Mouse (Mus musculus) cerebellum, adult 2 months (tissue): Measurements from ENCODE around the gene Fbxl13. TPM values are rescaled to one million over a fixed set of nuclear protein-coding genes. Genes with fewer than 3 reads are reported as not detected.

Source experiments
- DNase-seq, 2 experiments: peaks; one replicate each; pipeline ENCODE4 v3.0.0; 2021
- H3K27ac ChIP-seq: fragments of 200-500 bp; 2 replicates; pipeline ENCODE4 v1.5.1; 2012; ENCODE audit warnings: low read length, control low read depth, inconsistent platforms; ENCODE audit not compliant: insufficient read depth
- H3K27me3 ChIP-seq: fragments of 200-500 bp; 2 replicates; pipeline ENCODE4 v1.6.1; 2012; ENCODE audit warnings: inconsistent platforms, mild to moderate bottlenecking, low read length, moderate library complexity; ENCODE audit not compliant: control insufficient read depth, insufficient read depth
- H3K4me1 ChIP-seq: fragments of 200-500 bp; 2 replicates; pipeline ENCODE4 v1.6.1; 2011; ENCODE audit warnings: low read length; ENCODE audit not compliant: control insufficient read depth, insufficient read depth
- H3K4me3 ChIP-seq: fragments of 200-500 bp; replicated peaks from 2 replicates; pipeline ENCODE3; 2011; ENCODE audit warnings: mild to moderate bottlenecking, low read depth, low read length, control low read depth; ENCODE audit not compliant: insufficient read depth
- CTCF ChIP-seq: fragments of 200-500 bp; IDR thresholded peaks from 2 replicates; pipeline ENCODE4 v1.5.1; 2011; ENCODE audit warnings: low read depth, mild to moderate bottlenecking, control low read depth, low read length, moderate library complexity, borderline replicate concordance; ENCODE audit not compliant: insufficient read depth
- POLR2A ChIP-seq: fragments of 200-500 bp; IDR thresholded peaks from 2 replicates; pipeline ENCODE4 v1.6.1; 2011; ENCODE audit warnings: low read length, control low read depth, borderline replicate concordance; ENCODE audit not compliant: insufficient read depth
- WGBS: fragments of 180-500 bp; shearing (Covaris S2); methylation state at CpG from one replicate; pipeline ENCODE4 v1.1.7; 2018; 5-methylcytosine and 5-hydroxymethylcytosine counted together
- polyA plus RNA-seq: library from polyadenylated mRNA; depleted of rRNA; stranded (reverse); fragments of >200 nt; gene quantifications from 2 replicates; pipeline ENCODE4 v1.2.3, GENCODE M21; 2012

The Fbxl13 gene
- polyA plus RNA-seq, 1 experiment = 0.21 TPM

DNA sequence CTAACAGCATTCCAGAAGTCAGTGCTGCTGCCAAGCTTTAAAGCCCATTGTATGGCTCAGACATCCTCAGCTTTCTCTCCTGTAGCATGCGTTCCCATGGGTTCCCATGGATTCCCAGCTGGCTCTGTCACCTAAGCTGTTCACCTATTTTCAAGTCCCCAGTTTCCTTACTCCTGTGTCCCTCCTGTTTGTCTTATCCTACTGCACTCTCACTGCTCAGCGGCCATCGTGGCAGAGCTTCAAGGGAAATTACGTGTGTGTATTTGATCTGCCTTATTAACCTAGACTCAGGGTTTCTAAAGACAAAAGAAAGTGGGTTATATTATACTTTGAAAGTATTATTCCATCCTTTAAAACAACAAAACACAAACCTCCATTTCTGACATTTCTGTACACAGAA, 156.3 kb downstream of the Fbxl13 start:
- 57% methylated on average over 4 of the region's 4 CpGs for WGBS
- peaks cover 3% of the 10 kb centered on the region; the same call in 1 of the 2 replicates for H3K4me1 ChIP-seq
- no peak for TF ChIP-seq CTCF
- no peak for TF ChIP-seq POLR2A
- H3K4me3 ChIP-seq = no peak overlapping the region
- no peak overlapping the region for H3K27ac ChIP-seq
- no peak for DNase-seq
- no peaks in the 10 kb centered on the region for H3K27me3 ChIP-seq

DNA sequence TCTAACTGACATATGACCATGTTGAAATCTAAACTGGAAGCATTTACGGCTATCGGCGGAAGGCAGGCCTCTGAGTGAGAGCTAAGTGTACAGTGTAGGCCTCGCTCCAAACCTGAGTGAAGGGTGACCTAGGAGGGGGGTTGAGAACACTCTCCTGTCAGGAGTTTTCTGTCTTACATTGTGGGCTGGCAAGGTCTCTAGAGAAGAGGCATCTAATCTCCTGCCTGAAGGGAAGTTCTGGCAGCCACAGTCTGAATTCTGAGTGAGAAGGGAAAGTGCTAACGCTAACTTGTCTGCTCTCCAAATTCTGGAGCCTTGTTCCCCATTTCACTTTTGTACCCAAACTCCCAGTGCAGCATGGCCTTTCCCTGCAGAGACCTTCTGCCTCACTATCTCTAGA, 156.9 kb downstream of the Fbxl13 start:
- peak; percentile 19 to 30 for DNase-seq

DNA sequence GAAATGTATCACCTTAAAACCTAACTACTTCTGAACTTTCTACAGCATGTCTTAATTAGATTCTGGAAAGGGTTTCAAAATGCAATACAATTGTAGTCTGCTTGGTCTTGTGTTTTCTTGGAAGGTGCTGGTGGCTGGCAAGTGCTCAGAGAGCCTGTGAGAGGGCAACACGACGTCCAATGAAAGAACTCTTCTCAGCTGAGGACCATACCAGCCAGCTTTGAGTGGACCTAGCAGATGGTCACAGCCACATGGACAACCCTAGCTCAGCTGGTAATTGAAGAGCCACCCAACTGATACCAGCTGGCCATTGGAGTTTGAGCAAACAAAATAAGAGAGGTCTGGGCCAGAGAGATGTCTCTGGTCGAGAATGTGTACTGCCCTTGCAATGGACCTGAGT, 157.7 kb downstream of the Fbxl13 start:
- no peaks in the 10 kb centered on the region for H3K27me3 ChIP-seq
- H3K4me1 ChIP-seq = peaks cover 3% of the 10 kb centered on the region; the same call in 1 of the 2 replicates
- TF ChIP-seq POLR2A (no peak), CTCF (no peak)
- H3K27ac ChIP-seq = no peak overlapping the region
- no peak overlapping the region for H3K4me3 ChIP-seq
- peak; percentile 75 to 89 for DNase-seq
- WGBS = 9% methylated on average over 3 of the region's 3 CpGs

More for the DNA sequence above, 156.9 kb downstream of the Fbxl13 start:
- H3K4me3 ChIP-seq = no peak overlapping the region
- 69% methylated on average over 5 of the region's 5 CpGs for WGBS
- H3K27me3 ChIP-seq = no peaks in the 10 kb centered on the region
- peaks cover 3% of the 10 kb centered on the region; the same call in 1 of the 2 replicates for H3K4me1 ChIP-seq
- TF ChIP-seq CTCF (no peak), POLR2A (no peak)
- H3K27ac ChIP-seq = no peak overlapping the region

DNA sequence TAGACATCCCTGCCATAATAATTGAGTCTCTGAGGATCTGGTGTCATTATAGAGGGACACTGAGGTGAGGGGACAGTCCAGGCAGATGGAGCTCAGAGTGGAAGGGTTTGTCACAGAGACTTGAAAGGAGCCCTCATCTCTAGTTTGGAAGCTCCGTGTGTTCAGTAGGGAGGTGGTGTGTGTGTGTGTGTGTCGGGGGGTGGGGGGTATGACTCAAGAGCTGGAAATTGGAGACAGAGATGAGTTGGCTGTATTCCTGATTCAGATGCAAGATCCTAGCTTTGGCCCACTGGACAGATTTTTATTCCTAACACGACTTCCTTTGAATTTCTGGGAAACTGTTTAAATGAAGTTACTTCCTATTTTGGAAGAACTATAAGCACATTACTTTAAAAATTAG, 158.1 kb downstream of the Fbxl13 start:
- WGBS = 28% methylated on average over 3 of the region's 3 CpGs
- no peaks in the 10 kb centered on the region for H3K27me3 ChIP-seq
- H3K27ac ChIP-seq = no peak overlapping the region
- H3K4me3 ChIP-seq = no peak overlapping the region
- H3K4me1 ChIP-seq = peaks cover 3% of the 10 kb centered on the region; the same call in 1 of the 2 replicates
- TF ChIP-seq POLR2A (no peak), CTCF (no peak)
- peak in 1 of 2 experiments; percentile 31 for DNase-seq

DNA sequence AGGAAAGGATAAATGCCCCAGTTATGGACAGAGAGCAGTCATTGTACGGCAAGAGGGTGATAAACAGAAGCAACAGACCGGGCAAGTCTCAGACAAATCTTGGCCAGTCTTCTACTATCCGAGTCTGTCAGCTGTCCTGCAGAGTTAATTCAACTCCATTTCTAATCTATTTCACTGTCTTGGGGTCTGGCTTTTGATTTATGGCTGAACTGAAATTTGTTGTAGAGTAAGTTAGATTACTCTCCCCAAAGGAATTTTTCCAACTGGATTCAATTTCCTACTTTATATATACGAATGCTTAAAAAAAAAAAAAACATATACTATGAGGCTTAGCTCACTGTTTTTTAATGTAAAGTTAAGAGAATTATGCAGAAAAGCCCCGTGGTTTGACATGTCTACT, 158.6 kb downstream of the Fbxl13 start:
- no peak for DNase-seq
- H3K4me3 ChIP-seq = no peak overlapping the region
- TF ChIP-seq CTCF (no peak), POLR2A (no peak)
- H3K27me3 ChIP-seq = no peaks in the 10 kb centered on the region
- H3K27ac ChIP-seq = no peak overlapping the region
- H3K4me1 ChIP-seq = peaks cover 3% of the 10 kb centered on the region; the same call in 1 of the 2 replicates
- 60% methylated on average over 5 of the region's 5 CpGs for WGBS

DNA sequence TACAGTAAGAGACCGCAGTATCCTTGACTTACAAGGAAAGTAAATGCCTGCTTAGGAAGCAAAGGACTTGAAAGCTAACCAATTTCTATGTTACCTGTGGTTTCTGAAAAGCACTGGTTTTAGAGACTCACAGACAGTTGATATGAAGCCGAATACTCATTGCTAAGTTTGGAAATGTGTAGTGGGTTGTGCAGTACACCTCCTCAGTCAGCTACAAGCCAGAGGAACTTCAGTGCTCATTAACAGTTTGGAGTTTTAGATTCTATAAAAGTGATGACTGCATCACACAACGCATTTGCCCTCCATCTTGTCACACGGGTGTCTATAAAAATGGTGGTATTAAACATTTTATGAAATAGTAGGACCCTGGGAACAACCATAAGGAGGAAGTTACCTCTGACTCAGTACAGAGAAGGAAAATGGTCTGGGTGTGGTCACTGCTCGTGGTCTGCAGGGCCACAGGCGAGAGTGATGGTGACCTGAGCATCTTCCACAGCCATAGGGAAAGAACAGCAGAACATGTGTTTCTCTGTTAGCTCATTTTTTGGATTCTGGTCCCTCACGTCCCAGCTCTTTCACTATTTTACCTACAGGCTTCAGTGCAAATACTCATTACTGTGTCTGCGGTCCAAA, 160.1 kb downstream of the Fbxl13 start:
- Histone ChIP-seq H3K4me1 (peaks cover 3% of the 10 kb centered on the region; the same call in 1 of the 2 replicates), H3K27me3 (no peaks in the 10 kb centered on the region), H3K27ac (no peak overlapping the region), H3K4me3 (no peak overlapping the region)
- TF ChIP-seq POLR2A = no peak
- no peak for TF ChIP-seq CTCF
- no peak for DNase-seq
- 90% methylated on average over 8 of the region's 8 CpGs for WGBS

DNA sequence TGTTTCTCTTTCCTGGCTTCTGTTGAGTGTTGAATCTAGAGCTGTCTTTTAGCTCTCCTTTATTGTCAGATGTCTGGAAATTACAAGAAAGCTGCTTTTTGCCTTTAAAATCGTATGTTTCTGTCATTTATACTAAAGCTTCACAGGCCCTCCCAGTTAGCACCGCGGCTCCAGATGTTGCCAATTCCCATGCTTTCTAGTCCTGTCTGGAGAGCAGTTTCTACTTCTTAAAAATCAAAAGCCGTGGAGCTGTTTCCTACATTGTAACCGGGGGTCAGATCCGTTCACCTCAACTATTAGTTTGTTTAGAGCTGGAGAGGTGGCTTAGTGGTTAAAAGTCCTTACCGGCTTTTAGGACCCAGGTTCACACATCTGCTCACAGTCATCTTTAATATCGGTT, 162.2 kb downstream of the Fbxl13 start:
- no peak for TF ChIP-seq CTCF
- TF ChIP-seq POLR2A = no peak
- H3K27me3 ChIP-seq = no peaks in the 10 kb centered on the region
- DNase-seq = no peak
- H3K4me1 ChIP-seq = peaks cover 3% of the 10 kb centered on the region; the same call in 1 of the 2 replicates
- H3K27ac ChIP-seq = no peak overlapping the region
- no peak overlapping the region for H3K4me3 ChIP-seq
- WGBS = 92% methylated on average over 8 of the region's 8 CpGs
